Mouse (Mus musculus): ENCODE measurements at regions not wholly inside any gene's neighbourhood (a gene's known extent, or its start where the extent isn't known, plus 50 kb on each side); places are given as distances from the start of the nearest gene placed in this dataset.

GRCm38 (mm10) chr1:35452441-35453107 lies 602.8 kb downstream of the Plekhb2 start:
- no peak for TF ChIP-seq TAL1 (IDR thresholded peaks at IDR 0.05; ENCODE audit: low read length)
- no peak for TF ChIP-seq GATA1 (IDR thresholded peaks at IDR 0.05; ENCODE audit: low read length)

Data from erythroblast, embryonic 14.5 days (primary cell).